14 mouse cellular contexts compared by ENCODE assay signal in genomic region chr12:84008251-84008650, GRCm38 (mm10). TPM values are rescaled to one million over a fixed set of nuclear protein-coding genes. Genes with fewer than 3 reads are reported as not detected.
A peak's percentile ranks its signal among the peaks of the same experiment; 100 is the strongest.
DNase-seq lines count a peak whose midpoint lies in the region; ATAC-seq lines count a peak whose summit lies in the region.
"Had no signal": no experiment of that assay in that cellular context is flagged by ENCODE, and none has a peak within 500 bp of the region (broad histone marks: within the 10 kb centered on the region; RNA-seq: fewer than 3 reads in every experiment).

No protein-coding gene starts in this region.

- no peak overlapping the region for H3K9ac ChIP-seq in heart, embryonic 16.5 days (ENCODE audit: low read length)
- no peak overlapping the region for H3K9ac ChIP-seq in heart, embryonic 11.5 days (ENCODE audit: low read depth, low read length)
- no peak overlapping the region for H3K9ac ChIP-seq in lung, embryonic 15.5 days
- H3K9ac ChIP-seq in midbrain, embryonic 16.5 days (ENCODE audit: low read depth, low read length), result no peak overlapping the region

- WGBS in heart, embryonic 16.5 days, result 85% methylated on average over 12 of the region's 12 CpGs
- WGBS in heart, embryonic 11.5 days (ENCODE audit: insufficient replicate concordance), result 94% methylated on average over 10 of the region's 12 CpGs
- WGBS in embryonic facial prominence, embryonic 10.5 days, result 90% methylated on average over 12 of the region's 12 CpGs
- 80% methylated on average over 12 of the region's 12 CpGs for WGBS in lung, embryonic 15.5 days
- whole genome bisulfite sequencing in midbrain, embryonic 16.5 days, result 90% methylated on average over 10 of the region's 12 CpGs

- no peaks in the 10 kb centered on the region for H3K27me3 ChIP-seq in heart, embryonic 16.5 days (ENCODE audit: control insufficient read depth, insufficient read depth, low read length)
- H3K27me3 ChIP-seq in heart, embryonic 11.5 days (ENCODE audit: control insufficient read depth, insufficient read depth, low read length), result no peaks in the 10 kb centered on the region
- 0 out of 2 replicates have a peak, but pooled peaks cover 6% of the 10 kb centered on the region for H3K27me3 ChIP-seq in embryonic facial prominence, embryonic 10.5 days (replicated peaks; ENCODE audit: low read depth, poor library complexity, severe bottlenecking)
- no peaks in the 10 kb centered on the region for H3K27me3 ChIP-seq in lung, embryonic 15.5 days
- no peaks in the 10 kb centered on the region for H3K27me3 ChIP-seq in midbrain, embryonic 16.5 days (ENCODE audit: control insufficient read depth, insufficient read depth, low read depth, low read length)
- H3K27me3 ChIP-seq: Patski had no signal

- DNase-seq in embryonic facial prominence, embryonic 10.5 days (ENCODE audit: low spot score), result no peak
- no peak for DNase-seq in adrenal gland, postnatal 14 days
- DNase-seq in gastrocnemius, postnatal 4 days (ENCODE audit: low spot score in 2 of 2), result no peak
- no peak for DNase-seq in thymus, adult 18-20 months
- DNase-seq: cerebellum, adult 18-20 months had no signal

- no peaks in the 10 kb centered on the region for H3K36me3 ChIP-seq in heart, embryonic 16.5 days (ENCODE audit: control insufficient read depth, insufficient read depth)
- no peaks in the 10 kb centered on the region for H3K36me3 ChIP-seq in heart, embryonic 11.5 days (ENCODE audit: control insufficient read depth, insufficient read depth, low read length)
- H3K36me3 ChIP-seq in embryonic facial prominence, embryonic 10.5 days (replicated peaks), result no peaks in the 10 kb centered on the region
- H3K36me3 ChIP-seq in lung, embryonic 15.5 days, result no peaks in the 10 kb centered on the region
- H3K36me3 ChIP-seq in midbrain, embryonic 16.5 days (ENCODE audit: control insufficient read depth, insufficient read depth, low read length), result no peaks in the 10 kb centered on the region

- peak overlapping the region; percentile 4; the same call in 1 of the 2 replicates for H3K27ac ChIP-seq in heart, embryonic 16.5 days (ENCODE audit: low read length)
- no peak overlapping the region for H3K27ac ChIP-seq in heart, embryonic 11.5 days (ENCODE audit: low read depth, low read length)
- peak overlapping the region; percentile 81 for H3K27ac ChIP-seq in embryonic facial prominence, embryonic 10.5 days (replicated peaks)
- peak overlapping the region; percentile 88; the same call in 1 of the 2 replicates for H3K27ac ChIP-seq in lung, embryonic 15.5 days
- peak overlapping the region; percentile 14; the same call in 1 of the 2 replicates for H3K27ac ChIP-seq in midbrain, embryonic 16.5 days (ENCODE audit: low read length)

- no peak overlapping the region for H3K4me2 ChIP-seq in heart, embryonic 16.5 days (ENCODE audit: low read depth, low read length)
- H3K4me2 ChIP-seq in heart, embryonic 11.5 days, result no peak overlapping the region
- peak overlapping the region; percentile 64; the same call in 1 of the 2 replicates for H3K4me2 ChIP-seq in lung, embryonic 15.5 days
- no peak overlapping the region for H3K4me2 ChIP-seq in midbrain, embryonic 16.5 days (ENCODE audit: low read length)

- H3K4me1 ChIP-seq in heart, embryonic 16.5 days (ENCODE audit: control insufficient read depth, insufficient read depth, low read length), result peaks cover 14% of the 10 kb centered on the region
- H3K4me1 ChIP-seq in heart, embryonic 11.5 days (ENCODE audit: control insufficient read depth, insufficient read depth, low read length), result peaks cover 7% of the 10 kb centered on the region; the same call in 1 of the 2 replicates
- peaks cover 19% of the 10 kb centered on the region for H3K4me1 ChIP-seq in embryonic facial prominence, embryonic 10.5 days
- H3K4me1 ChIP-seq in lung, embryonic 15.5 days, result peaks cover 25% of the 10 kb centered on the region
- H3K4me1 ChIP-seq in midbrain, embryonic 16.5 days (ENCODE audit: control insufficient read depth, insufficient read depth, low read length), result peaks cover 22% of the 10 kb centered on the region

- ATAC-seq in heart, embryonic 16.5 days (replicated peaks; ENCODE audit: extremely low read depth, insufficient read depth, low FRiP score), result no peak
- no peak for ATAC-seq in heart, embryonic 11.5 days (replicated peaks; ENCODE audit: insufficient number of reproducible peaks, low FRiP score, low TSS enrichment)
- ATAC-seq in lung, embryonic 15.5 days (ENCODE audit: borderline replicate concordance, extremely low read depth, low FRiP score, low TSS enrichment), result no peak
- no peak for ATAC-seq in midbrain, embryonic 16.5 days
- ATAC-seq: Patski had no signal

- H3K4me3 ChIP-seq in heart, embryonic 16.5 days (ENCODE audit: low read length), result no peak overlapping the region
- no peak overlapping the region for H3K4me3 ChIP-seq in heart, embryonic 11.5 days (ENCODE audit: low read depth, low read length)
- H3K4me3 ChIP-seq in embryonic facial prominence, embryonic 10.5 days, result no peak overlapping the region
- no peak overlapping the region for H3K4me3 ChIP-seq in lung, embryonic 15.5 days
- H3K4me3 ChIP-seq in midbrain, embryonic 16.5 days (ENCODE audit: low read depth, low read length), result no peak overlapping the region

- no peaks in the 10 kb centered on the region for H3K9me3 ChIP-seq in heart, embryonic 16.5 days (replicated peaks; ENCODE audit: control insufficient read depth, low read length)
- H3K9me3 ChIP-seq in heart, embryonic 11.5 days (replicated peaks; ENCODE audit: control insufficient read depth, low read length), result no peaks in the 10 kb centered on the region
- no peaks in the 10 kb centered on the region for H3K9me3 ChIP-seq in embryonic facial prominence, embryonic 10.5 days
- H3K9me3 ChIP-seq in lung, embryonic 15.5 days, result no peaks in the 10 kb centered on the region
- no peaks in the 10 kb centered on the region for H3K9me3 ChIP-seq in midbrain, embryonic 16.5 days (replicated peaks; ENCODE audit: control insufficient read depth, low read length, poor library complexity, severe bottlenecking)

RNA-seq across cellular contexts. Expression of gene Acot1, which starts 1.0 kb away (rescaled TPM):
- polyA plus RNA-seq in heart, embryonic 16.5 days (2015; fragmentation: Nextera tagmentation; extraction: Ambion mirVana), result 31.0 and 34.0 TPM in 2 replicates
- 19.3 and 20.7 TPM in 2 replicates for polyA plus RNA-seq in heart, embryonic 11.5 days (2014; fragmentation: Nextera tagmentation; extraction: Ambion mirVana)
- polyA plus RNA-seq in embryonic facial prominence, embryonic 10.5 days (2016; fragmentation: Nextera tagmentation; extraction: Ambion mirVana), result 21.5 and 29.6 TPM in 2 replicates
- 85.5 and 92.8 TPM in 2 replicates for polyA plus RNA-seq in lung, embryonic 15.5 days (2015; fragmentation: Nextera tagmentation; extraction: Ambion mirVana)
- polyA plus RNA-seq in midbrain, embryonic 16.5 days (2015; fragmentation: Nextera tagmentation; extraction: Ambion mirVana), result 74.1 and 89.4 TPM in 2 replicates
- total RNA-seq in adrenal gland, postnatal 14 days (2021), result 8.0 and 20.7 TPM in 2 replicates
- 10 to 100 TPM; 18.4 to 21.5 TPM for total RNA-seq in gastrocnemius, postnatal 4 days (2021)

RNA-seq across cellular contexts. Expression of gene Acot2, which starts 20.6 kb away (rescaled TPM):
- 75.6 and 85.0 TPM in 2 replicates for polyA plus RNA-seq in heart, embryonic 16.5 days (2015; fragmentation: Nextera tagmentation; extraction: Ambion mirVana)
- polyA plus RNA-seq in heart, embryonic 11.5 days (2014; fragmentation: Nextera tagmentation; extraction: Ambion mirVana), result 33.0 and 35.5 TPM in 2 replicates
- 18.9 and 19.1 TPM in 2 replicates for polyA plus RNA-seq in embryonic facial prominence, embryonic 10.5 days (2016; fragmentation: Nextera tagmentation; extraction: Ambion mirVana)
- 36.2 and 41.2 TPM in 2 replicates for polyA plus RNA-seq in lung, embryonic 15.5 days (2015; fragmentation: Nextera tagmentation; extraction: Ambion mirVana)
- 11.4 and 15.3 TPM in 2 replicates for polyA plus RNA-seq in midbrain, embryonic 16.5 days (2015; fragmentation: Nextera tagmentation; extraction: Ambion mirVana)
- 31.7 and 39.1 TPM in 2 replicates for total RNA-seq in adrenal gland, postnatal 14 days (2021)
- 10 to 100 TPM; 20.4 to 24.4 TPM for total RNA-seq in gastrocnemius, postnatal 4 days (2021)

RNA-seq across cellular contexts. Expression of gene Heatr4, which starts 23.6 kb away (rescaled TPM):
- not detected in 2 replicates for polyA plus RNA-seq in heart, embryonic 16.5 days (2015; fragmentation: Nextera tagmentation; extraction: Ambion mirVana)
- polyA plus RNA-seq in heart, embryonic 11.5 days (2014; fragmentation: Nextera tagmentation; extraction: Ambion mirVana), result not detected in 2 replicates
- not detected in 2 replicates for polyA plus RNA-seq in embryonic facial prominence, embryonic 10.5 days (2016; fragmentation: Nextera tagmentation; extraction: Ambion mirVana)
- not detected in 2 replicates for polyA plus RNA-seq in lung, embryonic 15.5 days (2015; fragmentation: Nextera tagmentation; extraction: Ambion mirVana)
- polyA plus RNA-seq in midbrain, embryonic 16.5 days (2015; fragmentation: Nextera tagmentation; extraction: Ambion mirVana), result 0.06 TPM in 1 of 2 replicates, not detected in the other
- not detected in 2 replicates for total RNA-seq in adrenal gland, postnatal 14 days (2021)
- not detected for total RNA-seq in gastrocnemius, postnatal 4 days (2021)
- total RNA-seq: adrenal gland, postnatal 4 days had no signal
- polyA plus RNA-seq: intestine, embryonic 16.5 days; liver, embryonic 16.5 days; Patski; small intestine, adult 2 months had no signal

RNA-seq across cellular contexts. Expression of gene Acot4, which starts 29.9 kb away (rescaled TPM):
- 0.66 and 0.96 TPM in 2 replicates for polyA plus RNA-seq in heart, embryonic 16.5 days (2015; fragmentation: Nextera tagmentation; extraction: Ambion mirVana)
- 0.37 and 0.43 TPM in 2 replicates for polyA plus RNA-seq in heart, embryonic 11.5 days (2014; fragmentation: Nextera tagmentation; extraction: Ambion mirVana)
- 0.16 and 0.39 TPM in 2 replicates for polyA plus RNA-seq in embryonic facial prominence, embryonic 10.5 days (2016; fragmentation: Nextera tagmentation; extraction: Ambion mirVana)
- 0.44 and 0.50 TPM in 2 replicates for polyA plus RNA-seq in lung, embryonic 15.5 days (2015; fragmentation: Nextera tagmentation; extraction: Ambion mirVana)
- 0.59 and 0.67 TPM in 2 replicates for polyA plus RNA-seq in midbrain, embryonic 16.5 days (2015; fragmentation: Nextera tagmentation; extraction: Ambion mirVana)
- 3.0 and 3.3 TPM in 2 replicates for total RNA-seq in adrenal gland, postnatal 14 days (2021)
- under 1 TPM; 0.32 to 0.93 TPM for total RNA-seq in gastrocnemius, postnatal 4 days (2021)

RNA-seq across cellular contexts. Expression of gene Gm49366, which starts 30.5 kb away (rescaled TPM):
- polyA plus RNA-seq in heart, embryonic 16.5 days (2015; fragmentation: Nextera tagmentation; extraction: Ambion mirVana), result not detected in 2 replicates
- polyA plus RNA-seq in heart, embryonic 11.5 days (2014; fragmentation: Nextera tagmentation; extraction: Ambion mirVana), result not detected in 2 replicates
- not detected in 2 replicates for polyA plus RNA-seq in embryonic facial prominence, embryonic 10.5 days (2016; fragmentation: Nextera tagmentation; extraction: Ambion mirVana)
- not detected in 2 replicates for polyA plus RNA-seq in lung, embryonic 15.5 days (2015; fragmentation: Nextera tagmentation; extraction: Ambion mirVana)
- not detected in 2 replicates for polyA plus RNA-seq in midbrain, embryonic 16.5 days (2015; fragmentation: Nextera tagmentation; extraction: Ambion mirVana)
- total RNA-seq in adrenal gland, postnatal 14 days (2021), result not detected in 2 replicates
- not detected for total RNA-seq in gastrocnemius, postnatal 4 days (2021)
- total RNA-seq: adrenal gland, postnatal 4 days had no signal
- polyA plus RNA-seq: intestine, embryonic 16.5 days; liver, embryonic 16.5 days; Patski; small intestine, adult 2 months had no signal
